Mouse (Mus musculus) left cerebral cortex, postnatal 36 days (tissue): Measurements from ENCODE around the gene Gm28047. TPM values are rescaled to one million over a fixed set of nuclear protein-coding genes. Genes with fewer than 3 reads are reported as not detected.

Source experiments
- DNase-seq, 2 experiments: peaks; one replicate each; pipeline ENCODE4 v3.0.0; 2021 to 2022; ENCODE audit warnings: low spot score in 2 of 2, mixed read lengths in 1 of 2
- intact Hi-C: fragments of 180-260 bp; cut with DNase I; formaldehyde crosslinking; loops from one replicate; pipeline ENCODE4 v1.15.1; 2025
- total RNA-seq, 2 experiments: library from RNA; stranded (reverse); gene quantifications; 2 replicates each; pipeline ENCODE4 v1.2.3; 2021

The Gm28047 gene
- total RNA-seq, 2 experiments from 2014 or later = not detected

GRCm38 (mm10) chr15:102563681-102564080 is 61.2 kb downstream of the Gm28047 start:
- intact Hi-C loops = no loop called here
- DNase-seq = no peak

GRCm38 (mm10) chr15:102563061-102563460 is 61.8 kb downstream of the Gm28047 start:
- intact Hi-C loops = no loop called here
- no peak for DNase-seq

GRCm38 (mm10) chr15:102562491-102562890 is 62.4 kb downstream of the Gm28047 start:
- no peak for DNase-seq
- intact Hi-C loops = no loop called here

GRCm38 (mm10) chr15:102557580-102557979 is 67.3 kb downstream of the Gm28047 start:
- intact Hi-C loops = loop anchor here (5.0 kb wide), 1 partner anchor 115 kb away; the partner anchor contains the start of gene Atp5g2
- no peak for DNase-seq

GRCm38 (mm10) chr15:102555581-102555980 is 69.3 kb downstream of the Gm28047 start:
- DNase-seq = no peak
- intact Hi-C loops = loop anchor here (5.0 kb wide), 1 partner anchor 117 kb away; the partner anchor contains the start of gene Atp5g2

- no peak for DNase-seq
- intact Hi-C loops = no loop called here
Observed at GRCm38 (mm10) chr15:102552599-102552998, 72.3 kb downstream of the Gm28047 start.

GRCm38 (mm10) chr15:102547478-102547877 is 77.4 kb downstream of the Gm28047 start:
- intact Hi-C loops = no loop called here
- DNase-seq = no peak

- intact Hi-C loops = no loop called here
- DNase-seq = peak; percentile 82 to 83
Observed at GRCm38 (mm10) chr15:102546677-102547427, 78.0 kb downstream of the Gm28047 start.

GRCm38 (mm10) chr15:102546246-102546645 is 78.6 kb downstream of the Gm28047 start:
- intact Hi-C loops = no loop called here
- no peak for DNase-seq

GRCm38 (mm10) chr15:102544801-102545200 is 80.1 kb downstream of the Gm28047 start:
- DNase-seq = no peak
- intact Hi-C loops = no loop called here

- intact Hi-C loops = no loop called here
- DNase-seq = no peak
Observed at GRCm38 (mm10) chr15:102533926-102534325, 90.9 kb downstream of the Gm28047 start.

GRCm38 (mm10) chr15:102532106-102532900 is 92.6 kb downstream of the Gm28047 start:
- intact Hi-C loops = no loop called here
- DNase-seq = no peak

- intact Hi-C loops = no loop called here
- DNase-seq = no peak
Observed at GRCm38 (mm10) chr15:102531586-102531985, 93.3 kb downstream of the Gm28047 start.

- intact Hi-C loops = no loop called here
- no peak for DNase-seq
Observed at GRCm38 (mm10) chr15:102530566-102530965, 94.3 kb downstream of the Gm28047 start.

- no peak for DNase-seq
- intact Hi-C loops = loop anchor here (10.0 kb wide), 1 partner anchor 136 kb away; no protein-coding TSS in a partner anchor
Observed at GRCm38 (mm10) chr15:102528396-102528795, 96.5 kb downstream of the Gm28047 start.

- no peak for DNase-seq
- intact Hi-C loops = loop anchor here (10.0 kb wide), 1 partner anchor 137 kb away; no protein-coding TSS in a partner anchor
Observed at GRCm38 (mm10) chr15:102527936-102528335, 96.9 kb downstream of the Gm28047 start.

GRCm38 (mm10) chr15:102526111-102527002 is 98.5 kb downstream of the Gm28047 start:
- no peak for DNase-seq
- intact Hi-C loops = loop anchor here (10.0 kb wide), 1 partner anchor 138 kb away; no protein-coding TSS in a partner anchor

GRCm38 (mm10) chr15:102524892-102525485 is 99.9 kb downstream of the Gm28047 start, which contains the start of gene Npff:
TSS of gene Npff (minus strand) at chr15:102524942.
- intact Hi-C loops = loop anchor here (10.0 kb wide), 1 partner anchor 140 kb away; no protein-coding TSS in a partner anchor
- peak; percentile 76 to 77 for DNase-seq

GRCm38 (mm10) chr15:102521480-102521879 is 103.4 kb downstream of the Gm28047 start:
- intact Hi-C loops = loop anchor here (10.0 kb wide), 1 partner anchor 143 kb away; no protein-coding TSS in a partner anchor
- DNase-seq = no peak
